Mouse (Mus musculus) limb, embryonic 13.5 days (tissue): ENCODE data around the gene Grhl1. TPM values are rescaled to one million over a fixed set of nuclear protein-coding genes. Genes with fewer than 3 reads are reported as not detected.
A peak's percentile ranks its signal among the peaks of the same experiment; 100 is the strongest.
"Not testable (repeated sequence)": the region's sequence is repeated elsewhere in the genome, so short reads cannot be mapped to it uniquely, and the experiment has no call there.

Experiments used
- ATAC-seq: fragments of 200-750 bp; cut with Nextera tagmentation; 2 replicates; pipeline ENCODE4 v1.8.0; 2017; ENCODE audit warnings: low read depth, moderate number of reproducible peaks, moderate TSS enrichment; ENCODE audit not compliant: low FRiP score
- H3K27ac ChIP-seq: fragments of 300-500 bp; sonication (generic); 2 replicates; pipeline ENCODE4 v1.5.1; 2015; ENCODE audit warnings: inconsistent platforms, mild to moderate bottlenecking, moderate library complexity
- H3K27me3 ChIP-seq: fragments of 300-500 bp; sonication (generic); 2 replicates; pipeline ENCODE4 v1.6.1; 2015; ENCODE audit warnings: mild to moderate bottlenecking, inconsistent platforms
- H3K36me3 ChIP-seq: fragments of 300-500 bp; sonication (generic); 2 replicates; pipeline ENCODE4 v1.6.1; 2015; ENCODE audit warnings: inconsistent platforms, mild to moderate bottlenecking, moderate library complexity
- H3K4me1 ChIP-seq: fragments of 300-500 bp; sonication (generic); 2 replicates; pipeline ENCODE4 v1.6.1; 2015; ENCODE audit warnings: inconsistent platforms
- H3K4me2 ChIP-seq: fragments of 300-500 bp; sonication (generic); replicated peaks from 2 replicates; pipeline ENCODE4 v1.6.1; 2015; ENCODE audit warnings: inconsistent platforms, mild to moderate bottlenecking, moderate library complexity
- H3K4me3 ChIP-seq: fragments of 300-500 bp; sonication (generic); 2 replicates; pipeline ENCODE4 v1.5.1; 2015; ENCODE audit warnings: moderate library complexity, mild to moderate bottlenecking, inconsistent platforms
- H3K9ac ChIP-seq: fragments of 300-500 bp; sonication (generic); 2 replicates; pipeline ENCODE4 v1.6.1; 2015; ENCODE audit warnings: mild to moderate bottlenecking, inconsistent platforms
- H3K9me3 ChIP-seq: fragments of 300-500 bp; sonication (generic); 2 replicates; pipeline ENCODE4 v1.6.1; 2016; ENCODE audit warnings: inconsistent platforms
- WGBS: fragments of 180-500 bp; shearing (Covaris S2); methylation state at CpG from one replicate; pipeline ENCODE4 v1.1.7; 2015; 5-methylcytosine and 5-hydroxymethylcytosine counted together
- polyA plus RNA-seq: library from polyadenylated mRNA; unstranded; fragments of >200 nt; fragmentation: Nextera tagmentation; extraction: Ambion mirVana; gene quantifications from 2 replicates; pipeline ENCODE4 v1.2.1, GENCODE M21; 2015

The Grhl1 gene
- polyA plus RNA-seq, 1 experiment from 2014 or later, result 4.1 TPM

DNA sequence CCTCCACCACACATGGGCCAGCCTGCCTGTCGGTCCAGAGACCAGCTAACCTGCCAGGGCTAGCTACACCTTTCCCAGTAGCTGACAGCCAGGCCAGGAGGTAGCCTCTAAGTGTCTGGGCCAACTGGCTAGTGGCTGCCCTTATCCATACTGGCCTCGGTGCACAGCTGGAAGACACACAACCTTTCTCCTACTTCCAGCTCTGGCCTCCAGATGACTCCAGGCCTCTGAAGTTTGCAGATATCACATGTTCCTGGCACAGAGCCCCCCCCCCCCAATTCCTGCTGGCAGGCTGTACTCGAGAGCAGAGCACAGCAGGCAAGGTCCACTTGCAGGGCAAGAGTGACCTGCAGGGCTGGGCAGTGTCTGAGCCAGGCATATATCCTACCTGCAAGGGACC, 55.1 kb downstream of the Grhl1 start:
- H3K4me1 ChIP-seq, result no peaks in the 10 kb centered on the region
- H3K4me3 ChIP-seq, result no peak overlapping the region
- ATAC-seq, result no peak
- 46% methylated on average over 3 of the region's 3 CpGs for WGBS
- H3K36me3 ChIP-seq, result no peaks in the 10 kb centered on the region
- no peaks in the 10 kb centered on the region for H3K9me3 ChIP-seq
- H3K27me3 ChIP-seq, result no peaks in the 10 kb centered on the region
- no peak overlapping the region for H3K9ac ChIP-seq
- H3K4me2 ChIP-seq, result no peak overlapping the region
- H3K27ac ChIP-seq, result no peak overlapping the region

DNA sequence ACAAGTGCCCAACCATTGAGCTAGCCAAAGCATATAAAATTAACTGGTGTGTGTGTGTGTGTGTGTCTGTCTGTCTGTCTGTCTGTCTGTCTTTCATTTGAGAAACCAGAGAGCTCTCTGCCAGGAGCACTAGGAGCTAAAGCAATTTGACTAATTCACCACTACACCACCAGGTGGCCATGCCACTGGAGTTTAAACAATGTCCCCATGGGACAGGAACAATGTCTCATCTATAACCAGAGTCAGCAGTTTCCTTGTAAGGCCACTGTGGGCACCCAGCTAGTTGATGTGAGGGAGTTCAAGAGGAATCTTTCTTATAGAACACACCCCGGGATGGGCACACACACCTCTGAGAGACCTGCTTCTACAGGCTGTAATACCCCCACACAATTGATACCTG, 58.1 kb downstream of the Grhl1 start:
- Histone ChIP-seq H3K9me3 (no peaks in the 10 kb centered on the region), H3K9ac (no peak overlapping the region), H3K4me2 (no peak overlapping the region), H3K36me3 (no peaks in the 10 kb centered on the region), H3K27ac (no peak overlapping the region), H3K27me3 (no peaks in the 10 kb centered on the region), H3K4me3 (no peak overlapping the region), H3K4me1 (peaks cover 8% of the 10 kb centered on the region; the same call in 1 of the 2 replicates)
- no peak for ATAC-seq
- 83% methylated on average over 1 of the region's 1 CpGs for WGBS

DNA sequence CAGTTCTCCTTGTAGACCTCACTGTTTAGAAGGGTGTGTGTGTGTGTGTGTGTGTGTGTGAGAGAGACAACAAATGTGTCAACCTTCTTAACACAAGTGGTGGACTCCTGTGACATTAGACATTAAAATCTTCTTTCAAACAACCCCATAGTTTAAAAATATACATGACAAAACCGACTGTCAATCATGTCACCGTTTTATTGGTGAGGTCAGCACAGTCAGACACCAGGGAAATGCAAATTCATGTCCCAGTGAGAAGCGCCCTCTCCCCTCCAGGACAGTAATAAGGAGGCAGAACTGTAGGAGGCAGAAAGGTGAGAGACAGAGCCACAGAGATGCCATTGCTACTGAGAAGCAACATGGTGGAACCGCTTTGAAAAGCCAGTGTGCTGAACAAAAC, 60.3 kb downstream of the Grhl1 start:
- H3K9me3 ChIP-seq, result no peaks in the 10 kb centered on the region
- 69% methylated on average over 4 of the region's 4 CpGs for WGBS
- no peak for ATAC-seq
- peaks cover 8% of the 10 kb centered on the region; the same call in 1 of the 2 replicates for H3K4me1 ChIP-seq
- no peak overlapping the region for H3K4me3 ChIP-seq
- no peak overlapping the region for H3K4me2 ChIP-seq
- H3K9ac ChIP-seq, result no peak overlapping the region
- no peaks in the 10 kb centered on the region for H3K36me3 ChIP-seq
- H3K27ac ChIP-seq, result no peak overlapping the region
- H3K27me3 ChIP-seq, result no peaks in the 10 kb centered on the region

DNA sequence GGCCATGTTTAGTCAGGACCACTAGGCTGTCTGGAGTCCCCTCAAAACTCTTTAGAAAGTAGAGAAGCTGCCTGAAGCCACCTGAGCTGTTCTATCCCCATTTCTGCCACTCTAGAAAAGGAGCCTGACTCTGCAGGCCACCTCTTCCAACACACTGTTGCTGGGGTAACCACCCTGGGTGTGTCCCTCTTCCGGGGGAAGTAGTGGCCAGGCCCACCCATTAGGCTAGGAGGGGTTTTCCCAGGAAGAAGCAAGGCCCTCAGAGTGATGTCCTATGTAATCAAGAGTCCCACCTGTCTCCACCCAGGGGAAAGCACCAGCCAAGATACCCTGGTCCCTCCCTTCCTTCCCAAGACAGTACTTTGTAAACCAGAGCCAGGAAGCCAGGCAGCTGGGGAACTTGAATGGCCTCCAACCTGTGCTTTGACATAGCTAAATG, 61.7 kb downstream of the Grhl1 start:
- Histone ChIP-seq H3K4me1 (peaks cover 8% of the 10 kb centered on the region; the same call in 1 of the 2 replicates), H3K4me3 (no peak overlapping the region), H3K27me3 (no peaks in the 10 kb centered on the region), H3K4me2 (no peak overlapping the region), H3K27ac (no peak overlapping the region), H3K36me3 (no peaks in the 10 kb centered on the region), H3K9ac (no peak overlapping the region), H3K9me3 (no peaks in the 10 kb centered on the region)
- no peak for ATAC-seq
- 56% methylated on average over 1 of the region's 1 CpGs for WGBS

DNA sequence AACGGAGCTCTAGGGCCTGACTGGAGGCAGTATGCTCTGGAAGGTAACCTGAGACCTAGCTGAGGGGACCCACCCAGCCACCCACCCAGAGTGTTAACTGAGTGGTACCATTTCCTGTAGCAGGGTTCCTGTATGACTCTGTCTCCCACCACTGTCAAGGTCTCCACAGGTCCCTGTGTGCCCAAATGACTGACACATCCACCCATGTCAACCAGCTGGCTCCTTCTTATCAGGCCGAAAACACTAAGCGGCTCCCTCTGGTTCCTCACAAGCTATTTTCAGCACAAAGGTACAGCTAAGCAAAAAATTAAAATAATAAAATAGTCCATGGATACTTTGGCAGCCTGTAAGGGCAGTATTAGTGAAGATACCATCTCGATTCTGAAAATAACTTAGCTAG, 62.1 kb downstream of the Grhl1 start:
- no peak overlapping the region for H3K27ac ChIP-seq
- H3K4me3 ChIP-seq, result no peak overlapping the region
- H3K9ac ChIP-seq, result no peak overlapping the region
- ATAC-seq, result peak; percentile 44; the same call in 1 of the 2 replicates
- H3K4me1 ChIP-seq, result peaks cover 8% of the 10 kb centered on the region; the same call in 1 of the 2 replicates
- no peaks in the 10 kb centered on the region for H3K9me3 ChIP-seq
- H3K36me3 ChIP-seq, result no peaks in the 10 kb centered on the region
- WGBS, result 81% methylated on average over 4 of the region's 4 CpGs
- no peaks in the 10 kb centered on the region for H3K27me3 ChIP-seq
- H3K4me2 ChIP-seq, result no peak overlapping the region

DNA sequence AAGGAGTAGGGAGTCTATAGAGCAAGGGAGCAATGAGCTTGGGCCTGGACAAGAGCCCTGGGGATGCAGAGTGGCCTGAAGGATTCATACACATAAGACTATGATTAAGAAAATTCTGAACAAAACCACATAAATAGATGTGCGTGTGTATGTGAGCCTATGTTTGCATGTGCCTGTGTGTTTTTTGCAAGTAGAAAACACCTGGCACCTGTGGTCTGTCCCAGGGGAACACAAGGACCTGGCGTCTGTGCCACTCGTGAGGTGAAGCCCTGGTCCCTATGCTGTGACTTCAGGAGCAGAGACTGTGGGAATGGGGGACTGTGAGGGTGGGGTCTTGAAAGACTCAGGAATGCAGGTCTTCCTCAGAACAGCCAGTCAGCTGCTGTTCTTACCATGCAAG, 62.6 kb downstream of the Grhl1 start:
- Histone ChIP-seq H3K4me1 (peaks cover 8% of the 10 kb centered on the region; the same call in 1 of the 2 replicates), H3K9me3 (no peaks in the 10 kb centered on the region), H3K4me2 (no peak overlapping the region), H3K9ac (no peak overlapping the region), H3K36me3 (no peaks in the 10 kb centered on the region), H3K27ac (no peak overlapping the region), H3K4me3 (no peak overlapping the region), H3K27me3 (no peaks in the 10 kb centered on the region)
- ATAC-seq, result no peak
- 87% methylated on average over 3 of the region's 3 CpGs for WGBS

DNA sequence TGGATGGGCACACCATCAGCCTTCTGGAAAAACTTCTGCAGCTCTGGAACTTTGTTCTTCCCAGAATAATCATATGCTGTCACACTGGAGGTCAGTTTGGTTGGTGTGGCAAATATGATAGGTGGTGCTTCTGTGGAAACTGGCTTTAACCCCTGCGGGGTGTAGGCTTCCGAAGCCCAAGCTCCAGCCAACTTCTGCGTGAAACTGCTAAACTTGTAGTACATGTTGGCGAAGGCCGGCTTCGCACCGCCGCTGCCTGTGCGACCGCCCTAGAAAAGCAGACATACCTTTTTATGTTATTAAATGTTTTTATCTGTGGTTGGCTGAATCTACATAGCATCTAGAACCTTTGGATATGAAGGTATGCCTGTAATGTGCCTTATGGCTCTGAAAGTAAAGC, 66.7 kb downstream of the Grhl1 start:
- not testable (repeated sequence) for H3K9me3 ChIP-seq, H3K27me3 ChIP-seq, H3K4me1 ChIP-seq, H3K9ac ChIP-seq, H3K36me3 ChIP-seq, H3K4me2 ChIP-seq, ATAC-seq, H3K4me3 ChIP-seq, H3K27ac ChIP-seq
- WGBS, result 95% methylated on average over 10 of the region's 10 CpGs

DNA sequence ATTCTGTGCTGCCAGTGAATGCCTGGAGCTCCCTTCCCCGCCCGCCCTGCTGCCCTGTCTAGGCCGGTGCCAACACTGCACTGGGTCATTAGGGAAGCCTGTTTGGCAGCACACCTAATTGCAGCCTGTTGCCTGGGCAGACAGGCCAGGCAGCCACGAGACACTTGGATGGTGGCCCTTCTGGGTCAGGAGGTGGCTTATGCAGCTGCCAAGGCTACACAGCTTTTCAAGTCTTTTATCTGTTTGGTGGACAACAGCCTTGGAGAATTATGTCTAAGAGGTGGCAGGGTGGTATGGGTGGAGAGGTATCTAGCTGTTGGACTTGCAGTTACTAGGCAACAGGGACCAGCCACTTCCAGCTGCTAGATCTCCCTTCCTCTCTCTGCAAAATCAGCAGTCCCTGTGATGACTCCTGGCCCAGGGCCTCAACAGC, 70.3 kb downstream of the Grhl1 start:
- H3K9ac ChIP-seq, result no peak overlapping the region
- ATAC-seq, result no peak
- no peaks in the 10 kb centered on the region for H3K36me3 ChIP-seq
- 64% methylated on average over 4 of the region's 4 CpGs for WGBS
- H3K27ac ChIP-seq, result no peak overlapping the region
- no peak overlapping the region for H3K4me2 ChIP-seq
- peaks cover 19% of the 10 kb centered on the region; the same call in 1 of the 2 replicates for H3K4me1 ChIP-seq
- no peaks in the 10 kb centered on the region for H3K9me3 ChIP-seq
- H3K27me3 ChIP-seq, result no peaks in the 10 kb centered on the region
- H3K4me3 ChIP-seq, result no peak overlapping the region

DNA sequence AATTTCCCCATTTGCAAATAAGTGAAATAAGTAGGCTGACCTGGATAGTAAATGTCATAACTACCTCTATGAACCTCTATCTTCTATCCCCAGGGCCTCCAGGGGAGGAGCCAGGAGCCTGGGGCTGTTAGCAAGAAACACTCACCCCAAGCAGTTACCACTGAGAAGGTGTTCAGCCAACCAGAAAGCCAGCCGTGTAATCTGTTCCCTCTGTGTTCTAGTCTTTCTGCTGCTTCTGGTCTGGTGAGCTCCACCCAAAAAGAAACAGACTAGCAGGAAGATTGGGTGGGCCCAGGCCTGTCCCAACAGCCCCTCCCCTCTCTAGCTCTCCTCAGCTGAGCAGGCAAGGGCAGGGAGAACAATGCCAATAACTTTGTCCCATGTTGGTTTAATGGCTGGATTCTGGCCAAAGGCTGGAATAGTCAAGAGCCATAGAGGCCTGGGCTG, 72.1 kb downstream of the Grhl1 start:
- Histone ChIP-seq H3K9me3 (no peaks in the 10 kb centered on the region), H3K27me3 (no peaks in the 10 kb centered on the region), H3K36me3 (no peaks in the 10 kb centered on the region), H3K9ac (no peak overlapping the region), H3K4me2 (no peak overlapping the region), H3K27ac (no peak overlapping the region), H3K4me1 (peaks cover 19% of the 10 kb centered on the region; the same call in 1 of the 2 replicates), H3K4me3 (no peak overlapping the region)
- no peak; the same call in 1 of the 2 replicates for ATAC-seq
- WGBS, result 29% methylated on average over 1 of the region's 1 CpGs

DNA sequence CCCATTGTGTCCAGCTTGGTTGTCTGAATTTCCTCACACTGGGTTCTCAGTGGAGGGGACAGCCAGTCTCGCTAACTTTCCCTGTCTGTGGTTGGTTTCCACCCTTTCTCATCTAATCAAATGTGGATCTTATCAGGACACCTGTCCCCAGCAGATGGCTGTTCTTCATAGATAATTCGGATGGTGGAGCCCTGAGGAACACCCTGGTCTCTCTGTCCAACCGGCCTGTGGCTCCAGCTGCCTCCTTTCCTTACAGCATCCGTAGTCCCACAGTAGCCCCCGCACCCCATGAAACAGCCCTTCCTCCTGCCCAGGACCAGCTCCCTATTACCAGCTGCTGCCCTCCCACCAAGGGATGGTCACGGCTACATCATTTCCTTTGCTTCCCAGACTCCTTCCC, 73.8 kb downstream of the Grhl1 start:
- WGBS, result 72% methylated on average over 6 of the region's 6 CpGs
- Histone ChIP-seq H3K27ac (no peak overlapping the region), H3K9ac (no peak overlapping the region), H3K4me2 (no peak overlapping the region), H3K4me1 (peaks cover 29% of the 10 kb centered on the region), H3K36me3 (no peaks in the 10 kb centered on the region), H3K27me3 (no peaks in the 10 kb centered on the region), H3K9me3 (no peaks in the 10 kb centered on the region), H3K4me3 (no peak overlapping the region)
- ATAC-seq, result no peak

DNA sequence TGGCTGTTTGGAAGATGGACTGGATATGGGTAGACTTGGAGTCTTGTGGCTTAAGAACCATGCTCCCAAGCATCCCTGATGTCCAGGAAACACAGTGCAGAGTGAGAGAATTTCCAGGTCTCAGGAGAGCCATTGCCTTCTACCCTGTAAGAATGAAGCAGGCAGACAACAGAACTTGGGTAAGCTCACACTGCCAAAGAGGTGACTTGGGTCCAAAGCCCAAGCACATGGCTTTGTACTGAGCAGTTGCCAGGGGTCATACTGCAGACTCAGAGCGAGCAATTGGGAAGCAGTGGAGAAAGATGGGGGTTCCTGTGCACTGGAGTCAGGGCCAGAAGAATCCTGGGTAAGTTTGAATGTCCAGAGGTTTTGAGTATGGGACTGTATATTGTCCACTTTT, 76.0 kb downstream of the Grhl1 start:
- no peak overlapping the region for H3K4me3 ChIP-seq
- H3K36me3 ChIP-seq, result no peaks in the 10 kb centered on the region
- H3K4me2 ChIP-seq, result no peak overlapping the region
- WGBS, result 82% methylated on average over 1 of the region's 1 CpGs
- no peaks in the 10 kb centered on the region for H3K9me3 ChIP-seq
- H3K9ac ChIP-seq, result no peak overlapping the region
- H3K4me1 ChIP-seq, result peaks cover 39% of the 10 kb centered on the region
- no peaks in the 10 kb centered on the region for H3K27me3 ChIP-seq
- no peak for ATAC-seq
- H3K27ac ChIP-seq, result no peak overlapping the region

DNA sequence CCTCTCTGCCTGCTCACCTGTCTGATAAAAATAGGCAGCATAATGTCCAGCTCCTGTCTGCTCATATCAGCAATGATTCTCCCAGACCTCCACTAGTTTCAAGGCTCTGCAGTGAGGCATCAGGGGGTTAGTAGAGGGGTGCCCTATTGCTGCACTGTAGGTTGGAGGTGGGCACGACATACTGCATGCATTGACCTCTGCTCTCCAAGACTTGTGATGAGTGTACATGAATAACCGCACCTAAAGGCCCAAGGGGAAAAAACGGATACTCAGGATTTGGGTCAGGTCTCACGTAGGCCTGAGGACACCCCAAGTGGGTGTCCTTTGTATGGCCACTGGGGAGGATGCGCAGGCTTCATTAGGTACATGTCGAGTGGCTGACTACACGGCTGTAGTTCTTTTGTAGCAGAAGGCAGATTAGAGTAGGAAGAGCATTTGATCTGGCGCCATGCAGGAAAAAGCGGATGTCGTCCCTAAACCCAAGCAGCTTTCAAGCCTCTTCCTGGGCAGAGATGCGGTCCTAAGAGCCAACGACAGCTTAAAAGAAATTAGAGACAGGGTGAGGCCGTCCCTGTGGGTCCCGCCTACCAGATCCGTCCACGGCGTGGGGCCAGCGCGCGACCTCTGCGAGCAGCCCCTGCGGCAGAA, 78.5 kb downstream of the Grhl1 start:
- peak overlapping the region; percentile 67 for H3K4me2 ChIP-seq
- no peaks in the 10 kb centered on the region for H3K27me3 ChIP-seq
- H3K9ac ChIP-seq, result peak overlapping the region; percentile 94
- 4% methylated on average over 22 of the region's 22 CpGs for WGBS
- peaks cover 23% of the 10 kb centered on the region for H3K36me3 ChIP-seq
- peak overlapping the region; percentile 29 for H3K27ac ChIP-seq
- H3K9me3 ChIP-seq, result no peaks in the 10 kb centered on the region
- peaks cover 37% of the 10 kb centered on the region for H3K4me1 ChIP-seq
- peak; percentile 2; the same call in 1 of the 2 replicates for ATAC-seq
- H3K4me3 ChIP-seq, result peak overlapping the region; percentile 88

DNA sequence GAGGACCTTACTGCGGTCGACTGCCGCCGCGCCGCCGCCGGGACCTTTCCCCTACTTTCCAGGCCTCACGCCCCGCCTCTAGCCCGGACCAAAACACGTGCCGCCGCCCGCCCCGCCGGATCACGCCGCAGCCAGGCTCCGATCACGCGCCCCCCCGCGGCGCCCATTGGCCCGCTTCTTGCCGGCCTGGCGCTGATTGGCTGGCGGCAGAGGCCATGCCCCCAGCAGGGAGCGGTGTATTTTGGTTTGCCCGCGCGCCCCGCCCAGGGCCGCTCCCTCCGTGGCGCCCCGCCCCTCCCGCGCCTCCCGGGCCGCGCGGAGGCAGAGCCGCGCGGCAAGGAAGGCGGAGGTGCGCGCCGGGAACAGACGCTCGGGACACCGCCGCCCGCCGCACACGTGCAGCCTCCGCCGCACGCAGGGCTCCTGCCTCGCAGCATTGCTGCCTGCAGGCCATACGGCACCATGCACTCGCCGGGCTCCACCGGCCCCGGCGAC, 79.0 kb downstream of the Grhl1 start, which contains the start of gene Klf11:
TSS of gene Klf11 (plus strand) at position 212 of the 495 bp plus-strand sequence.
- Histone ChIP-seq H3K9ac (peak within 1 kb of the TSS; percentile 94), H3K27ac (peak within 1 kb of the TSS; percentile 89), H3K27me3 (no peaks in the 10 kb centered on the region), H3K9me3 (no peaks in the 10 kb centered on the region), H3K36me3 (peaks cover 28% of the 10 kb centered on the region), H3K4me1 (peaks cover 39% of the 10 kb centered on the region), H3K4me3 (peak within 1 kb of the TSS; percentile 88), H3K4me2 (peak within 1 kb of the TSS; percentile 67)
- WGBS, result under 1% methylated on average over 58 of the region's 68 CpGs
- ATAC-seq, result peak; percentile 94
